Mouse (Mus musculus) heart, postnatal 36 days (tissue): Measurements from ENCODE around the gene Hopx. TPM values are rescaled to one million over a fixed set of nuclear protein-coding genes. Genes with fewer than 3 reads are reported as not detected.
"Not testable (repeated sequence)": the region's sequence is repeated elsewhere in the genome, so short reads cannot be mapped to it uniquely, and the experiment has no call there.

ENCODE experiments used
- DNase-seq, 2 experiments: peaks; one replicate each; pipeline ENCODE4 v3.0.0; 2021 to 2022
- intact Hi-C: fragments of 180-260 bp; cut with DNase I; formaldehyde crosslinking; loops from one replicate; pipeline ENCODE4 v1.15.1; 2025
- total RNA-seq, 2 experiments: library from RNA; stranded (reverse); gene quantifications; 2 replicates each; pipeline ENCODE4 v1.2.3; 2021

Hopx gene
- total RNA-seq, 2 experiments from 2014 or later, result 405 to 444 TPM

GRCm38 (mm10) chr5:77108806-77109205 is 6.1 kb downstream of the Hopx start:
- intact Hi-C loops, result no loop called here
- DNase-seq, result no peak

- intact Hi-C loops, result no loop called here
Measured at GRCm38 (mm10) chr5:77107146-77107822, 7.6 kb downstream of the Hopx start.

GRCm38 (mm10) chr5:77102522-77103365 is 12.2 kb downstream of the Hopx start:
- intact Hi-C loops, result no loop called here
- DNase-seq, result no peak

More at GRCm38 (mm10) chr5:77107146-77107822, 7.6 kb downstream of the Hopx start:
- no peak for DNase-seq

- intact Hi-C loops, result no loop called here
- DNase-seq, result no peak
Measured at GRCm38 (mm10) chr5:77100691-77101090, 14.2 kb downstream of the Hopx start.

GRCm38 (mm10) chr5:77099997-77100380 is 14.9 kb downstream of the Hopx start:
- intact Hi-C loops, result no loop called here
- no peak for DNase-seq

GRCm38 (mm10) chr5:77099317-77099996 is 15.5 kb downstream of the Hopx start:
- intact Hi-C loops, result no loop called here
- no peak for DNase-seq

- intact Hi-C loops, result no loop called here
Measured at GRCm38 (mm10) chr5:77098874-77099273, 16.0 kb downstream of the Hopx start.

GRCm38 (mm10) chr5:77097686-77098085 is 17.2 kb downstream of the Hopx start:
- intact Hi-C loops, result no loop called here
- DNase-seq, result no peak

More at GRCm38 (mm10) chr5:77098874-77099273, 16.0 kb downstream of the Hopx start:
- DNase-seq, result no peak

- DNase-seq, intact Hi-C loops: not testable (repeated sequence)
Measured at GRCm38 (mm10) chr5:77096194-77096593, 18.7 kb downstream of the Hopx start.

GRCm38 (mm10) chr5:77094510-77095491 is 20.1 kb downstream of the Hopx start:
- peak; percentile 81 to 82 for DNase-seq
- intact Hi-C loops, result loop anchor here (2.0 to 5.0 kb wide), 2 partner anchors 20 to 38 kb away; partner anchors contain the start of gene Hopx

- intact Hi-C loops, result loop anchor here (2.0 to 5.0 kb wide), 2 partner anchors 21 to 38 kb away; partner anchors contain the start of gene Hopx
- DNase-seq, result no peak
Measured at GRCm38 (mm10) chr5:77093961-77094360, 21.0 kb downstream of the Hopx start.

- intact Hi-C loops, result loop anchor here (5.0 kb wide), 1 partner anchor 40 kb away; no protein-coding TSS in a partner anchor
- no peak for DNase-seq
Measured at GRCm38 (mm10) chr5:77092531-77092930, 22.4 kb downstream of the Hopx start.

GRCm38 (mm10) chr5:77091923-77092322 is 23.0 kb downstream of the Hopx start:
- no peak for DNase-seq
- intact Hi-C loops, result loop anchor here (5.0 kb wide), 1 partner anchor 40 kb away; no protein-coding TSS in a partner anchor

GRCm38 (mm10) chr5:77090521-77091096 is 24.3 kb downstream of the Hopx start:
- intact Hi-C loops, result loop anchor here (5.0 kb wide), 1 partner anchor 42 kb away; no protein-coding TSS in a partner anchor
- no peak for DNase-seq

GRCm38 (mm10) chr5:77089901-77090300 is 25.0 kb downstream of the Hopx start:
- intact Hi-C loops, result loop anchor here (1.0 to 5.0 kb wide), 3 partner anchors 42 to 127 kb away; no protein-coding TSS in a partner anchor
- no peak for DNase-seq

GRCm38 (mm10) chr5:77089294-77089693 is 25.6 kb downstream of the Hopx start:
- intact Hi-C loops, result loop anchor here (1.0 to 5.0 kb wide), 2 partner anchors 81 to 128 kb away; no protein-coding TSS in a partner anchor
- peak; percentile 58 to 69 for DNase-seq

- intact Hi-C loops, result loop anchor here (5.0 kb wide), 1 partner anchor 130 kb away; no protein-coding TSS in a partner anchor
- DNase-seq, result no peak
Measured at GRCm38 (mm10) chr5:77087122-77087521, 27.8 kb downstream of the Hopx start.

- intact Hi-C loops, result loop anchor here (5.0 kb wide), 1 partner anchor 131 kb away; no protein-coding TSS in a partner anchor
- DNase-seq, result no peak
Measured at GRCm38 (mm10) chr5:77086541-77086940, 28.4 kb downstream of the Hopx start.
